Mouse (Mus musculus) urinary bladder, postnatal 14 days (tissue): ENCODE data around the gene Etl4.
"Not testable (repeated sequence)": the region's sequence is repeated elsewhere in the genome, so short reads cannot be mapped to it uniquely, and the experiment has no call there.

Source experiments
- DNase-seq: peaks from one replicate; pipeline ENCODE4 v3.0.0; 2021; ENCODE audit warnings: low spot score

The Etl4 gene

DNA sequence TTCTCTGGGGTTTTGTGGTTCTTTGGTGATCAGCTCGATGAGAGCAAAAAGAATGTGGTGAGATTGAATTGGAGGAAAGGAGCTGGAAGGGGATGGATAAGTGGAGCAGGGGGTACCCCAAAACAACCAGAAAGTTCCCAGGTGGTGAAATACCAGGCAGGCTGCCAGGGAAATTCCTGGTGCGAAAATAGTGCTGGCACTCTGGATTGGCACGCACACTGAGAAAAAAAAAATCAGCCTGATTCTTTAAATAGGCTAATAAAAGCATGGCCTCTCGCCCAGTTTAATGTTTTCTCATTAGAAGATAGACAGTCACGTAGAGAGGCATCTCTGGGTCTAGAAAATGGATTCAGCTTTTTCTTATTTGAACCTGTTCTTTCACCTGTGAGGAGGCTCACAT, 258.0 kb downstream of the Etl4 start:
- DNase-seq: peak; percentile 5

DNA sequence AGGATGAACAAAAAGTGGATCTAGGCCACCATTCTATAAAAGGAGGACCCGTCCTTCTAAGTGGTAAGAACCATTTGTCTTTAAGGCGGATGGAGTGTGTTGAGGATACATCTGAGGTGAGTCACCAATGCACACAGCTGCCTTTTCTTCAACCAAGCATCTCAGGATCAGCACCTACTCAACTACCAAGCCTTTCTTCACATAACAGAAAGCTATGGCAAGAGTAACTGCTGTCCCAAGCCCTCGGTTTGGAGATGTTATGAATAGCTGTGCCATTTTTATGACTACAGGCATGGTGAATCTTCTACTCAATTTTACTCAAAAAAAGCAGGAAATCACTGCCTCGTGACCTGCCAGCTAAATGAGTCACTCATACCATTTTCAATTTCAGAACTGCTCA, 258.6 kb downstream of the Etl4 start:
- DNase-seq: no peak

DNA sequence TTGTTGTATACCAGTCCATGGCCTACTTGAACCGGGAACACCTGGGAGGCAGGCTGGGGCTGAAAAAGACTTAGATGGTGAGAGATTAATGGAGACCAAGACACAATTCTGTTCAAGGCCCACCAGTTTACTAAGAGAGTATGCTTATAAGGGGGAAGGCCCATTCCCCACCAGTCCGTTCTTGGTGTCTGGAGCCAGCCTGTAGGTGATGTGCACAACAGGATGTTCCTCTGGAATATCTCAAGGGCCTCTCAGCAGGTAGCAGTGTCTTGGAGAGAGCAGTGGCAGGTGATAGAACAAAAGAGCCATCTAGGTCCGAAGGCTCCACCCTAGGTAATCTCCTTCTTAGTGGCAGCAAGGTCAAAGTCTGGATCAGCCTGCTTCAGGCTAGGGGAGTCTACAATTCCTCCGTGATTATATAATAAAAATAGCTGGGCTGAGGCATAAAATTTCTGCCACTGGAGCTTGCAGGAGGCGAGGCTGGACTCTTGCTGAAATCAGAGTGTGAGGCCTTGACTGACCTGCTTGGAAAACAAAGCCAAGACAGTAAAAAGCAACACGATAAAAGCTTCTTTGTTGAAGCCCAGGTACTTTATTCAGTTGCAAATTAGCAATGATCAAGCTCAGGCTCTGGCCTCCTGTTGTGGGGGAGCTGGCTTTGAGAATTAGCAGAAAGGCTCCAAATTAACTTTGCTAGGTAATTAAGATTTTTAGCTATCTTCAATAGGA, 267.0 kb downstream of the Etl4 start:
- DNase-seq: not testable (repeated sequence)

DNA sequence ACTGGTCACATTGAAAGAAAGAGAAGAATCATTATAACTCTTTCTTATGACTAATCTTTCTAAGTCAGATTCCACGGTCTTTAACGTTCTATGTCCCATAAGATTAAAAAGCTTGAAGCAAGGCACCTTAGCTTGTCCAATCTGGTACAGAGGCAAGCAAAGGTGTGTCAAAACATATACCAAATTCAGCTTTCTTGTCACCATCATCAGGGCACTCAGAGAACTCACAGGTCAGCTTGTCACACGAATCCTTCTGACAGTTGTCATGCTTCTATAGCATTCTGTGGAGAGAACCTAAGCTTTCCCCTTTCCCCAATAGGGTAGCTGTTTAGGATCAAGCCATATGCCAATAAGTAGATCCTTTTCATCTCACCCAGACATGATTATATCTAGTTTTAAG, 267.7 kb downstream of the Etl4 start:
- not testable (repeated sequence) for DNase-seq

- not testable (repeated sequence) for DNase-seq
Measured at GRCm38 (mm10) chr2:20180561-20180960, 271.0 kb downstream of the Etl4 start.

DNA sequence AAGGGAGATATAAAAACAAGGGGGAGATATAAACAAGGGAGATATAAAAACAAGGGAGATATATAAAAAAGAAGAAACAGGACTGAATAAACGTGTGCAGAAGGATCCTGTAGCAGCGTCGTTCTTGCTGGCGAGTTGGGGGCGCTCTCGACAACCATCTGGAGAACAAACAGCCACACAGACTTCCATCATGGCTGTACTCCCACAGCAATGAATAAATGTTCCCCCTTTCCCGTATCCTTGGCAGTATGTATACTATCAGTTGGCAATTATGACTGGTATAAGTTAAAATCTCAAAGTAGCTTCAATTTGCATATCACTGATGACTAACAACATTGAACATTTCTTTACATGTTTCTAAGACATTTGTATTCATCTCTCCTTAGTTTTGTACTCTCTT, 277.6 kb downstream of the Etl4 start:
- DNase-seq: not testable (repeated sequence)

DNA sequence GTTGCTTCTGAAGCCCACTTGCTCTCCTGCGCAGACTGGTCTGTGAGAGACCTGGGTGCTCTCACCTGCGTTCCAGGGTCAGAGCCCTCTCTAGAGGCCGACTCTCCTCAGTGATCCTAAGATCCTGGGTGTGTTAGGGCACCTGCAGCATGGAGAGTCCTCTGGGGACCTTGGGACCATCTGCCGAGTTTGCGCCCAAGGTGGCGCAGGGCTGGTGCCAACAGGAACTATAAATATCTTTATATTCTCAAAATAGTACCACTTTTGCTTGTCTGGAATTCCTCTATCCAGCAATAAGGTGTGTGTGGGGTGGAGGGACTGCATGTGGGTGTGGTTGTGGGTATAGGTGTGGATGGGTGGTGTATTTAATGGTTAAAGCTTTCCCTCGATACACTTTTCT, 293.4 kb downstream of the Etl4 start:
- no peak for DNase-seq

DNA sequence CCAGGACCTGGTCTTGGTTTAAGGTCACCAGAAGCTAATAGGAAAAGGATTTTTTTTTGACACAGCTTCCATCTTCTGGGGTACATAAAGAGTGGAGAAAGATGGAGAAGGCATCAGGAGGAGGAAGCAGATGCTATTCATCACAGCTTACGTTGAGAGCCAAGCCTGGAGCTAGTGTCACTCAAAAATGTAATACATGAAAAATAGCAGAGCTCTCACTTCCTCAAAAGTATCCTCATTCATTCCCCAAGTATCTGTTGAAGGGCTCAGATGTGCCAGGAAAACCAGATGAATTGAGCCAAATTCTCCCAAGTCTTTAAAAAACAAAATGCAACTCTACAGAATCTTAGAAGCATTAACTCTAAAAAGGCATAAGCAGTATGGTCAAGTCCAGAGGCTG, 297.1 kb downstream of the Etl4 start:
- DNase-seq: no peak

DNA sequence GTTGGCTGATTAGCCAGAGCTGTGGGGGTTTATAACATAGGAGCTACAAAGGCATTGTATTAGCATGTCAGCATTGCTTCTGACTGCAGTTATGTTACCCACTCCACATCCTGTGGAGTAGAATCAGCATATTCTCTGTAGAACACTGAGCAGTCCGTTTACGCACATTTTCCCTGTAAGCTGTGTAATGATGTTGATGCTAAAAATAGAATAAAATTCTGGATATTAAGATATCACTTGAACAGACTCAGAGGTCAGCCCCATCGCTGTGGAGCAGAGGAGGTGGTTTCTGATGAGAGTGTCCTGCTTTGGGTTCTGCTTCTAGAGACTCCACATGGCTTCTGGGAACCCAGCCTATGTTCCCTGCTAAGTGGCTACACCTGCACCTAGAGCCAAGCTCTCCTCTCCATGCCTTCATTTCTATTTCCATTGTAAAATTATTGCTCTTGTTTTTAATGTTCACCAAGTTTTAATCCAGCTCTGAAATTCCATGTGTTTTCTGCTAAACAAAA, 299.2 kb downstream of the Etl4 start:
- DNase-seq: no peak

GRCm38 (mm10) chr2:20209359-20209758, 299.8 kb downstream of the Etl4 start:
- no peak for DNase-seq

GRCm38 (mm10) chr2:20216275-20216674, 306.7 kb downstream of the Etl4 start:
- DNase-seq: no peak

DNA sequence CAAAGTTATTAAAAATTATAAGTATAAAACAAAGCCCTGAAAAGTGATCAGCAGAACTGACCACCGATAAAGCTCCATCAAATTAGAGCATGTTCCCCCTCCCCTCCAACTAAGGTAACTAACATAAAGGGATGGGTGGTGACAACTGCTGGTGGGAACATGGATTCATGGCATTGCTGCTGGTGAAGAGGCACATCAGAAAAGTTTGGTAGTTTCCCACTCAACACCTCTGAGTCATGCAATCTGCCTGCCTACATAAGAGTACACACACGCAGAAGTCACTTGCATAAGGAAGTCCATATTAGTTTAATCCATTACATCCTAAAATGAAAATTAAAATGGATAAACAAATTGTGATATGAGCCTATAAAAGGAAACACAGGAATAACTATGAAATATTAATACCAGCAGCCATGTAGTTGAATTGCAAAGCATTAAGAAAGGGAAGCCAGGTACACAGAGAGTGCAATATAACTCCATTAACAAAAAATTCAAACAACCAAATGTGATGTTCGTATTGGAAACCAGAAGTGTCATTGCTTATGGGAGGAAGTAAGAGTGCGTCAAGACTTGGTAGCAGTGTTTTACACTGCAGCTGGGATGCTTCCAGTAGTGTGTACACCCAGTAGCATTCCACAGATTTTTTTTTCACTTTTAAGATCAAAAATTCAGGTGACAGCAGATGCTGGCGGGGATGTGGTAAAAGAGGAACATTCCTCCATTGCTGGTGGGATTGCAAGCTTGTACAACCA, 307.3 kb downstream of the Etl4 start:
- DNase-seq: no peak

GRCm38 (mm10) chr2:20231371-20231770, 321.8 kb downstream of the Etl4 start:
- no peak for DNase-seq

- DNase-seq: no peak
Measured at GRCm38 (mm10) chr2:20248043-20248664, 338.6 kb downstream of the Etl4 start.

DNA sequence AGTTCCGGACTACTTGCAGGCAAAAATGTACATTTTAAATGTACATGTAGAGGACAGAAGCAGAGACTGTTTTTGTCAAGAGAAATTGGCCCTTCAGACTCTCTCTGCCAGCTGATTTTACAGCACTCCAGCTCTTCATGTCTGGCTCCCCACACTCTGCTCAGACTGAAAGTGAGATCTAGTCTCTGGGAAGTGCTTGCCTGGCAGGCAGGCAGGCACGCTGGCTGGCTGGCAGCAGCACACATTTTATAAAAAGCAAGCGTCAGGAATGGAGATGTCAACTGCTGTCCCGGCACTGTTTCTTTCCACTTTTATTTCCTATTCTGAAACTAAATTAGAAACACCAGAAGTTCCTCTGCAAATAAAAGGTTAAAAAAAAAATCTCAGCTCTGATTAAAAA, 339.8 kb downstream of the Etl4 start:
- DNase-seq: no peak

DNA sequence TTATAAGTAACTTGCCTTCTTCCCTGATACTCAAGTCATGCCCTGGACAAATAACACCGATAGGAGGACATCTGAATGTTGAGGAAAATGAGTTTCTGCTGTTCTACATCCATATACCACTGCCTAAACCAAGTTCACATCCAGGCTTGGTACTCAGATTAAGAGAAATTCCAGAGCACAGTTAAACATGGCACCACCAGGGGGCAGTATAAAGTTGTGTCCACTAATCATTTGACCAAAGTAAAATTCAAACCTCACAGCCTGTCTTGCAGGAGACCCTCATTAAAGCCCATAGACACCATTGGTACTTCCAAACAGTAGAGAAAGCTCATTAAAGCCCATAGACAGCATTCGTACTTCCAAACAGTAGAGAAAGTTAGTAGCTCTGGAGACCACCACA, 366.5 kb downstream of the Etl4 start:
- peak; percentile 55 for DNase-seq

DNA sequence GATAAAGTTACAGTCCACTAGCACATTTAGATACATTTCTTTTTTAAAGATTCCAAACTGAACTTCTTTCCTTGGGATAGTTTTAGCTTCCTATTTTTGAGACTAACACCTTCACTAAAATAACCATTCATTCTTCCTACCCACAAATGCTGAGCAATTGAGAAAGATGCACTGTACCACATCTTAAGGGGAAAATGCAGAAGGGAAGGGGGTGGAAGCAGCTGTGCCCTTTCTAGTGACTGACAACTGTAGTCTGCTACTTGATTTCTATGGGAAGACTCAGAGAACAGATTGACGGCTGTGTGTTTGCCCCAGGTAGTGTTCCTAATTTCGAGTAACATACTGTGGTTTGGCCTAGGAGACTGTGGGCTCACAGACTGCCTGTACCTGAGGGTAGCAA, 372.3 kb downstream of the Etl4 start:
- no peak for DNase-seq

- no peak for DNase-seq
Measured at GRCm38 (mm10) chr2:20284425-20284824, 374.8 kb downstream of the Etl4 start.

- no peak for DNase-seq
Measured at GRCm38 (mm10) chr2:20290982-20291740, 381.6 kb downstream of the Etl4 start.

GRCm38 (mm10) chr2:20291741-20292110, 382.1 kb downstream of the Etl4 start:
- DNase-seq: no peak

DNA sequence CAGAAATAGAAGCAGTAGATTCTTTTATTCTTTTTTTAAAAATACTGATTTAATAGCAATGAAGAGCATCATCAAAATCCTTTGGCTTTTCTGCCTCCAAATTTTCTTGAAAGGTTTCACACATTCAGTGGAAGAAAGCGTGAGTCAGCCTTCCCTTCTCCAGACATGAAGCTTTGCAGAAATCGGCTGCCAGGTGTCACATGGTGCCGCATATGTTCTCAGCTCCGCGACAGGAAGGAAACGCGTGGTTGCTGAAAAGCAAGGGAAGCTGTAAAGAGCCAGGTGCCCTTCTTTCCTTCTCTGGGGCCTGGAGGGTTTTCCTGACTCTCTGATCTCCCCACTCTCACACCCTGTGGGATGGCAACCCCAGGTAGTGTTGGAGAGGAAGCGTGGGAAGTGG, 383.8 kb downstream of the Etl4 start:
- no peak for DNase-seq

- no peak for DNase-seq
Measured at GRCm38 (mm10) chr2:20294596-20294995, 385.0 kb downstream of the Etl4 start.
